Mouse (Mus musculus) heart, adult 18-20 months (tissue): ENCODE results near the gene Tardbp. TPM values are rescaled to one million over a fixed set of nuclear protein-coding genes. Genes with fewer than 3 reads are reported as not detected.

Source experiments
- DNase-seq, 2 experiments: peaks; one replicate each; pipeline ENCODE4 v3.0.0; 2021 to 2022; ENCODE audit warnings: mixed read lengths in 1 of 2
- long read RNA-seq, 2 experiments: library from polyadenylated mRNA; stranded (forward); transcript quantifications; one replicate each; pipeline ENCODE4 v2.0.0; 2021
- total RNA-seq, 2 experiments: library from RNA; stranded (reverse); gene quantifications; 2 replicates each; pipeline ENCODE4 v1.2.3; 2021

The Tardbp gene
- total RNA-seq: 100 to 1,000 TPM; 125 to 126 TPM
- long read RNA-seq, experiment 1, full-length matches to known transcripts: 8 of 22 reads
- long read RNA-seq, experiment 1, partial matches to known transcripts: 0 of 22 reads
- long read RNA-seq, experiment 1, other reads (novel, unspliced or antisense): 14 of 22 reads
- long read RNA-seq, experiment 2, full-length matches to known transcripts: 6 of 15 reads
- long read RNA-seq, experiment 2, partial matches to known transcripts: 0 of 15 reads
- long read RNA-seq, experiment 2, other reads (novel, unspliced or antisense): 9 of 15 reads

DNA sequence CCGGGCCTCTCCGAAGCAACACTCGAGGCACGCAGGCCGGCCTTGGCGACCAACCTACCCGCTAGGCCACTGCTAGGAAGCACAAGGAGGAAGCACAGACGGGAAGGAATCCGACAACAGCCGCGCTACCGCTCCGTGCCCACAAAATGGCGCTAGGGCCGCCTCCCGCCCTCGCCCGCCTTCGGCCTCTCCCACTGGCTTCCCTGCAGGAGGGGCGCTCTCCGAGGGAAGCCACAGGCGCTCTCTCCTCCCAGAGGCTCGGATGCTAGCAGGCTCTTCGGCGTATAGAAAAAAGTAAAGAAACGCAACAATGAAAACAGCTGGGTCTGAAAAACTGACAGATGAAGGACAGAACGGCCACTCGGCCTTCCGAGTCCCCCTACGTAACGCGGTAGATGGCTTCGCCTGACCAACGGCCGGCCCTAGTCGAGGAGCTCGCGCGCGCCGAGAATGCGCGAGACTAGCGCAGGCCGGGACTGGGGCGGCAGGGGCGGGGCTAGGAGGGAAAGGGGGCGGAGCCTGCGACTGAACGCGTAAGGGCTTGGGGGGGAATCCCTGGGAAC lies at the start of gene Tardbp:
TSS of gene Tardbp (minus strand) at position 397 of the 563 bp plus-strand sequence.
- peak; percentile 96 to 97 for DNase-seq

DNA sequence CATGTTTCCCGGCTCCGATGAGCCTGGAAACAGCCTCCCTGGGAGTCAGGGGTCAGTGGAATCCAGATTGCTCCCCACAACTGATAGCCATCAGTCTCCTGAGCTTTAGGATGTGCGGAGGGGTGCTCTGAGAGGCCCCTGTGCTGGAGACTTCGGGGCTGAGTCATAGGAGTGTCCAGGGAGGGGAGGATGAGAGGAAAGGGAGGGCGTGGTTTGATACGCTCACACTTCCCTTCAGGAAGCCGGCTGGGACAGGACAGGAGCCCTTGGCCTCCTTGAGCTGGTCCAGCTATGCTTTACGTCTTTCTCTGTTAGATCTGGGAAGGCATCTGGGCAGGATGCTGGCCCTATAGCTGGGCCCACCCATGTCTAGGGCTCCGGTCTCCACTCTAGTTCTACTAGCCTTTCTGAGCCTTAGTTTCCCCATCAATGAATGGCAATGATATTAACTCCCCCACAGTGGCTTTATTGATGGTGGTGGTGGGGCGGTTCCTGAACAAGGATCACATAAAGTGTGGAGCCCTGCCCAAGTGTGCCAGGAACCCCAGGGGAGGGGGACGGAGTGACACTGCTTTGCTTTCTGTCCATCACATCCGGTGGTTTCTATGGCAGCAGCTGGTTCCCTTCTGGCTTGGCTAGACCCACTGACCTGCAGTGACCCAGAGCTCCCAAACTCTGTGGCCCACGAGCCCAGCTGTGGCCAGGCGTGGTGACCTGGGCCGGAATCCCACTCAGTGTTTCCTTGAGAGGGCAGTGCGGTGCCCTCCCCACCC lies 49.6 kb upstream of the Tardbp start:
- peak; percentile 58 to 80 for DNase-seq

DNA sequence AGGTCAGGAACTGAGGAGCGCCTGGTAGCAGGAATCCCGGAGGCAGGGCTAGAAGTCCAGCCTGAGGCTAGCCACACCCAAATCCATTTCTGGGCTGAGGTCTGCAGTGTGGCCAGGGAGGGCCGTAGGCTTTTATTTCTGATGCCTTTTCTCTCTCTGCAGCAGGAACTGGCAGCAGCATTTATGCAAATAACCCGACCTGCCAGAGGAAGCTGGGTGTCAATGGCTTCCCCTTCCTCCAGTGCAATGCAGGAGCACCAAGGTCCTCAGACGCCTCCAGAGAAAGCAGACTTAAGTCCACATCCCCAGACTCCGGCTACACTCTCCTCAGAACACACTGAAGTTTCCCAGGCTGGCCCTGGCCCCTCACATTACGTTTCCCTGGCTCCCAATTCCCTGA lies 48.2 kb upstream of the Tardbp start:
- no peak for DNase-seq

DNA sequence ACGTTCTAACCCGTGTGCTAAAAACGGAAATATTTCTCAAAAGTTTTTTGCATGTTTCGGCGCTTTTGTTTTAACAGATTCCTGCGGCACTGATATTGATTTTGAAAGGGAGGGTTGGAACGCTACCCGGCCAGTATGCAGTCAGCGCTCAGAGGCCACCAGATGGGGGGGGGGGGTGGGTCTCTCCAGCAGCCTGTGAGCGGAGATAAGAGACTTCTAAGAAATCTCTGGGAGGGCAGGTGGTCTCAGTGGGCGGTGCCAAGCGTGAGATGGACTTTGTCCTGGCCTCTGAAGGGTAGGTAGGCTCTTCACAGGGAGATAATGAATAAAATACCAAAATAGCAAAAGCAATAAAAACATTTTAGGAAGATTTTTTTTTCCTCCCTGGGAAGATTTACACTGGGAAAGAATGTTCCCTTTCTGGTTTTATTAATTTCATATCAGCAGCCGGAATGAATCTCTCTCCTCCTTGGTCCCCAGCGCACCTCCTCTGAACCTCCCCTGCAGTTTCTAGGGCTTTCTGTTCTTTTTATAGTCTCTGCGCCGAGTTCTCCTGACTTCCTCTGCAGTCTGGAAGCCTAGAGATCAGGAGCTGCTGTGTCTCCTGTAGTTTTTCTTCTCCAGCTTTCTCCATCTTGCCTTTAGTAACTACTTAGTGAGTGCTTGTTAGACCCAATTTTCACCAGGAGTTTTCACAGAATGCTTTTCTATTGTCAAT lies 44.6 kb upstream of the Tardbp start:
- DNase-seq: no peak

DNA sequence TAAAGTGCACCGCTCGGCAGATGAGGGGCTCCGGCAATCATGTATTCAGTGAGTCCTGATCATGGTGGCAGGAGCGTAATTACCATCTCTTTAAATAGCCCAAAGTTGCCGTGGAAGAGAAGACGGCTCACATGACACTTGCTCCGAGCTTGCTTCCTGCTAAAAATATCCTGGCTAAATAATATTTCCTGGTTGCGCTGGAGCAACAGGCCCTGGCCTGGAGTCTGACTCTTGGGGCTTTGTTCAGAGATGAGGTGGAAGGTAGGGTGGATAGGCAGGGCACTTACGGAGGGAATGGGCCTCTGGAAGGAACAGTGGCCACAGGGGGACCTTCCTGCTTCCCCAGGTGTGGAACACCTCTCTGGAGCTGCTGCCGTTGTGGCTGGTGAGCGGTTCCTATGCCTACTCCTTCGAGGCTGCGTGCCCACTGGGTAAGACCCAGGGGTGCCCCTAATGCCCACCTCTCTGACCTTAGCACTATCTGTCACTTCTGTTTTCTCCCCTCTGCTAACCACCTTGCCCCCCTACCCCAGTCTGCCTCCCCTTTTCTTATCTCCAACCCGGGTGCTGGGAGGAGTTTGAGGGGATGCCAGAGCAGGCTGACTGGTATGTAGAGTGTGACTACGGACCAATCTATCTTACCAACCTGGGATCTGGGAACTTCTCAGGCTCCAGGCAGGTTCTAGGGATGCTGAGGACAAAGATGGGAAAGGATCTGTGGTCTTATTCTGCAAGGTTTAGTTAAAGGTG lies 40.4 kb upstream of the Tardbp start:
- peak; percentile 61 to 62 for DNase-seq

DNA sequence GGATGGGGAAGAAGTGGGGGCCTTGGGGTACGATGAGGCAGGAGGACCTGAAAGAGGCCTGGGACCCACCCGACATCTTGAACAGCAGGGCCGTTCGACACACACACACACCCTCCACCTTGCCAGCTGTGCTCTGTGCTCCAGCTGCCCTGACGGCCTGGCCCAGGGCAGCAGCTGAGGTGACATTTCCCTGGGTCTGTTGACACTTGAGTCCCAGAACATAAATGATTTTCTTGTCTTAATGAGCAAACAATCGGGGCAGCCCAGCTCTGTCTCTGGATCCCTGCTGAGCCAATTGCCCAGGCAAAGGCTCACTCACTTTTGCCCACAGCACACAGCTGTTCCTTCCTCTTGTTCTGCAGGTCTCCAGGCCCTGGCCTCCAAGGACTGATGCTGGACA lies 37.2 kb upstream of the Tardbp start:
- no peak for DNase-seq

DNA sequence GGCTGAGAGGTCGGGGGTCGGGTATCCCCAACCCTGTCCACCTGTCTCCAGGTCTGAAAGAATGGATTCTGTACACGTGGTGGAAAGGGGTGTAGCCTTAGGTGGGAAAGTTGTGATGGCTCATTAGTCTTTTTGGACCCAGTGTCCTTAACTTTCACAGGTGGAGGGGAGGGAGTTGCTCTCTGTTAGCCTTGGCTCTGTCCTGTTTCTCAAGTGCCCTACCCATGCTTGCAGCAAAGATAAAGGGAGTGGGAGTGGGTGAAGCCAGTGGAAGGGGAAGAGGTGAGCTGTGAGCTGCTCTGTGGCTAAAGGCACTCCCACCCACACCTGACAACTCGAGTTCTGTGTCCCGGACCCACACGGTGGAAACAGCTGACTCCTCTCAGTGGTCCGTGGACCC lies 36.5 kb upstream of the Tardbp start:
- no peak for DNase-seq

DNA sequence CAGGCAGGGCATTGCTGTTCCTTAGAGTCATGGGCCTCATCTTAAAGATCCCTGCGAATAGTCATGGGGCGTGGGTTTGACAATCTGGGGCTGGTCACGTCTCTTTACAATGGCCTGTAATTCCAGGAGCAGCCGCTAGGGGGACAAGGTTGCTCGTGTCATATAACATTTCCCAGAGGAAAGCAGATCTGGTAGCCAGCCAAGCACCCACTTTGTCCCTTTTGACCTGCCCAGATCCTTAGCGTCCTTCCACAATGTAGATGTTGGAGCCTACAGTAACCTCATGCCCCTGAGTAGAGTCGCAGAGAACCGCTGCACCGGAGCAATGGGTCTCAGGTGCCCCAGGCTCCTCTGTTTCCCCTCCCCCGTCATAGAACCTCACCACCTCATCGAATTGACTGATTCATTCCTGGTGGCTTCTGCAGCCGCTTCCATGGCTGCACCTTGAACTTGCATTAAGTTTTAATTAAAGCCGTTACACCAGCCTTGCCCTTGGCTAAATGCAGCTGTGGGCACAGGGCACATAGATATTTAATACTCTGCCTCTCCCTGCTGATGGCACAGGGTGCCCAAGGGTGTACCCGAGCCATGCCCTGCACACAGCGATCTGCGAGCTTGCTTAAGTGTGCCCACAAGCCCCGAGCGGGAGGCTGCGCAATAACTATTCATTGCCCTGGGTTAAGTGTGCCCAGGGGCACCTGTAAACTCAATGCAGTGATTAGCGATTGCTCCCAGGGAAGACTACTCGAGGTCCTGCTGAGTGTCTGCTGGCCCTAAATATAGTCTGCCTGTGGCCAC lies 35.5 kb upstream of the Tardbp start:
- peak; percentile 64 to 90 for DNase-seq

DNA sequence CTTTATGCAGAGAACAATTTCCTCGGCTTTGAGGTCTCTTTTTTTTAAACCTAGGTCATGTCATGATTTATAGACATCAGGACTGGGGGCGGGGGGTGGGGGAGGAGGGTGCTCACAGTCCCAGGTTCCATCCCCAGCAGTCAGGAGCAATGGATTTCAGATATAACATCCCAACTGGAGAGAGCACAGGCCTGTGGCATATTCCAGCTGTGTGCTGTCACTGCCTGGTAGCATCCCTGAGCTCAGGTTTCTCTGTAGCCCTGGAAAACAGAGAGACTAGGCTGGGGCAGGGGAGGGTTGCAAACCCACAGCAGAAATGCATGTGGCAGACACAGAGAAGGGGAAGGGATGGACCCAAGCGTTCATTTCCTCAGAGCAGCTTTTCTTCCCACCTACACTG lies 33.4 kb upstream of the Tardbp start:
- no peak for DNase-seq

DNA sequence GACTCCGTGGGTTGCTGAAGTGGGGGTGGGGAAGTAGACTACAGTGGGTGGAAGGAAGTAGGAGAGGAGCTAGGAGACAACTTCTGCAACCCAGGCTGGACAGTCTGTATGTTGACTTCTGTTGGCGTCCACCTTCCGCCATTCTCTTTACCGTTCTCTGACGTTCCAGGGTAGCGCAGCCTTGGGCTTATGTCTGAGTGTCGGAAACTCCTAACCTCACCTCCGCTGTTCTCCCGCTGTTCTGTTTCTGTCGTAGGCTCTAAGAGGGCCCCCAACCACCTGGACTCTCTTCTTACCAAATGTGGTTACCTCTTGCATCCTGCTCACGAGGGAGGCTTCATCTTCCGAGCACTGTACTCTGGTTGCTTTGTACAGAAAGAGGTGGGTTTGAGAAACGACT lies 31.0 kb upstream of the Tardbp start:
- DNase-seq: no peak

DNA sequence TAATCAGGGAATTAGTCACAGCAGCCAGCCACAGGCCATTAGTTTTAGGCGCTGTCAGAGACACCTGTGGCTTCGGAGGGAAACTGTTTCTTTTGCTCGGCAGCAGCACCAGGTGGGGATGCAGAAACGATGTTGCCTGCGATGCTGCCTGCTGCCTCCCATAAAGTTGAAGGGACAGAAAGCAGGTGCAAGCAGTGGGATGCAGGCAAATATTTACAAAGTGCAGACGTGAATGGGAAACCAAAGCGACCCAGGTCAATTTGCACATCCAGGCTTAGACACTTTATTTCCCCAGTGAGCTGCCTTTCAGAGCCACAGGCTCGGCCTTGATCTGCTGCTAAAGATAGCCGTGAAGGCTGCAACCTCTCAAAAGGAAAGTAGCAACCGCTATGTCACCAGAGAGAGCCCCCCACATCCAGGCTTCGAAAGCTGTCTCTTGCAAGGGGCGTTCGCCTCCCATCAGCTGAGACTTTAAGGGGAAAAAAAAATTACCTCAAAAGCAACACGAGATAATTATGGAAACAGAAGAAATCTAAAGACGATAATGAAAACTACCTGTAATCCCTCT lies 30.0 kb upstream of the Tardbp start:
- no peak for DNase-seq

DNA sequence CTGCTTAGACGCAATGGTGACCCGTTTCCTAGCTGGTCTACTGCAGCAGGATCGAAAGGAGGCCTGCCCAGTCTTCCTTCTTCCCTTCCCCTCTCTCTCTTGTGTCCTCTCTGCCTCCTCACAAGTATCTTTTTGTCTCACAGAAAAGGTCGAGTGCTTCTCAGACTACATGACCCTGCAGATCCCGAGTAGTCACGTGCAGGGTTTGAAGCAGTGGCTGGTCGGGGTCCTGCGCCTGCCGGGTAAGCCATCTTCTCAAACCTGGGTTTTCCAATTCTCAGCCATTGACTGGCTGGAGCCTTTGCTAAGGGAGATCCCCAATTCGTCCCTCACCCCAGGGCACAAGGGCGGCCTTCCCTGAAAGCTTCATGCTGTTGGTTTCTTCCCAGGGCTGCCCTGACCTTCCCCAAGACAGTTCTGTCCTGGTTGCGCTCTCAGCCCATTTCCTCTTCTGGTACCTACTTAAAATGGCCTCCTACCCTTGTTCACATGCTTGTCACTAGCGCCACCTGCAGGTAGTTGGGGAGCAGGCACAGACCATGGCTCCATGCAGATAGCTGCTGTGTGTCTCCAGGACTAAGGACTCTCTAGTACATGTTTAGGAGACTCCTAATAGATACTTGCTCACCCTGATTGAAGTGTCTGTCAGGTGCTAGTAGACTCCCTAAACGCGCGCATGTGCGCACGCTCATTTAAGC lies 28.0 kb upstream of the Tardbp start:
- no peak for DNase-seq

DNA sequence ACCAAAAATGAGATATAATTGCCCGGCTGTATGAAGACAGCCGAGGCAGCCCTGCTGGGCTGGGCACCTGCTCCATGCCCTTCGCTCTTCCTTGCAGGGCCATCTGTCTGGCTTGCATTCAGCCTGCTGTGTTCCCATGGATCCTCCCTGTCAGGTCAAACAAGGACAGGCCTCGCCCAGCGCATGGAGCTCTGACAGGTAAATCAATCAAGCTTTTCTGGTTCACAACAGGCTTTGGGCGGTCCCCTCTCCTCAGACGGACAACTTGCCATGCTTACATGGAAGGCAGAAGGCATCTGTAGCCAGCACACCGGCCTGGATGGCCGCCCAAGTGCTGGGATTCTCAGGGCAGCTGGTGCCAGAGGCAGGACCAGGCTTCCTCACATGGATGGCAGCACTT lies 24.2 kb upstream of the Tardbp start:
- peak; percentile 51 for DNase-seq

DNA sequence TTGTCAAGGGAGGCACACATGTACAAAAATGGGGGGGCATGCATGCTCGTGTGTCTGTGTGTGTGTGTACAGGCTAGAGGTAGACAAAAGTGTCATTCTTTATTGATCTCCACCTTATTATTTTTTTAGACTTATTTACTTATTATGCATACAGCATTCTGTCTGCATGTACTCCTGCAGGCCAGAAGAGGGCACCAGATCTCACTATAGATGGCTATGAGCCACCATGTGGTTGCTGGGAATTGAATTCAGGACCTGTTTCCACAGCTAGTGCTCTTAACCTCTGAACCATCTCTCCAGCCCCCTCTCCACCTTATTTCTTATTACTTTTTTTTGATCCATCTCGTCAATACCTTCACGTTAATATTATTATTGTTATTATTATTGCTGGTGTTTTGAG lies 22.5 kb upstream of the Tardbp start:
- DNase-seq: no peak

DNA sequence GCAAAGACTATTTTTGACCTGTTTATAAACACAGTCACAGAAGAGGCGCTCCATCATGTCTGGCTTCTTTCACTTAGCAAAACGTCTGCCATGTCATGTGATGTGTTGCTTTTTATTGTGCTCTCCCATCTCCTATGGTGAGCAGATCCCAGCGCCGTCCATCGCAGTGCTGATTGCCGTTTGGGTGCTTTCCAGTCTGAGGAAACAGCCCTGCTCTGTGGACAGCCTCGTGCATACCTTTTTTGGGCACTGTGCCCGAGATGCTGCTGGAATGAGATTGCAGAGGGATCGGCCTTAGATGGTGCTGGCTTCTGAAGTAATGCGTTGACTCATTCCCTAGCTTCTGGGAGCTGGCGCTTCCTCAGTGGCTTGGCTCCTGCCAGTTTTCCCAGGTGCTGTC lies 19.8 kb upstream of the Tardbp start:
- DNase-seq: peak; percentile 35 to 54

DNA sequence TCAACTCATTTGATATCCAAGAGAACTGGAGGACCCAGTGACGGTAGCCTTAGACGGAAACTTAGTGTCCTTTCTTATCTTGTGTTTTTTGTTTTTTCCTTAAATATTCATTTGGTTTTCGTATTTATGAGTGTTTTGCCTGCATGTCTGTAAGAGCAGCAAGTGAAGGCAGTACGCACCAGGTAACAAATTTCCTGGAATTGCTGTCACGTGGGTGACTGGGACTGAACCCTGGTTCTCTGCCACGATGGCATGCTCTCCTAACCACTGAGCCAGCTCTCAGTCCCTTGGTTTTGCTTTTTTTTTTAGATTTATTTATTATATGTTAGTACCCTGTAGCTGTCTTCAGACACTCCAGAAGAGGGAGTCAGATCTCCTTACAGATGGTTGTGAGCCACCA lies 18.1 kb upstream of the Tardbp start:
- no peak for DNase-seq

DNA sequence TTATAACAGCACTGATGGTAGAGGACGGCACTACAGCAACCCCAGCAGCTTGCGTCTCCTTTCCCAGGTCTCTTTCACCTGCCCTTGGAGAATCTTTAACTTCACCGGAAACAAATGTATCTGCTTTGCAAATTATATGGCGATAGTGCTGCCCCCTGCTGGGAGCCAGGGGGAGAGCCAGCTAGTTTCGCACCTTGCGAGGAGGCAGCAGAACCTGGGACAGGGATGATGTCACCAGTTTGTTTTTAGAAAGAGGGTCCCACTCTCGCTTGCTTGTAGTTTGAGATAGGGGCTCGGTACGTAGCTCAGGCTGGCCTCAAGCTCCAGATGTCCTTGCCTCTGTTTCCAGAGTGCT lies 17.3 kb upstream of the Tardbp start:
- peak; percentile 42 to 71 for DNase-seq

DNA sequence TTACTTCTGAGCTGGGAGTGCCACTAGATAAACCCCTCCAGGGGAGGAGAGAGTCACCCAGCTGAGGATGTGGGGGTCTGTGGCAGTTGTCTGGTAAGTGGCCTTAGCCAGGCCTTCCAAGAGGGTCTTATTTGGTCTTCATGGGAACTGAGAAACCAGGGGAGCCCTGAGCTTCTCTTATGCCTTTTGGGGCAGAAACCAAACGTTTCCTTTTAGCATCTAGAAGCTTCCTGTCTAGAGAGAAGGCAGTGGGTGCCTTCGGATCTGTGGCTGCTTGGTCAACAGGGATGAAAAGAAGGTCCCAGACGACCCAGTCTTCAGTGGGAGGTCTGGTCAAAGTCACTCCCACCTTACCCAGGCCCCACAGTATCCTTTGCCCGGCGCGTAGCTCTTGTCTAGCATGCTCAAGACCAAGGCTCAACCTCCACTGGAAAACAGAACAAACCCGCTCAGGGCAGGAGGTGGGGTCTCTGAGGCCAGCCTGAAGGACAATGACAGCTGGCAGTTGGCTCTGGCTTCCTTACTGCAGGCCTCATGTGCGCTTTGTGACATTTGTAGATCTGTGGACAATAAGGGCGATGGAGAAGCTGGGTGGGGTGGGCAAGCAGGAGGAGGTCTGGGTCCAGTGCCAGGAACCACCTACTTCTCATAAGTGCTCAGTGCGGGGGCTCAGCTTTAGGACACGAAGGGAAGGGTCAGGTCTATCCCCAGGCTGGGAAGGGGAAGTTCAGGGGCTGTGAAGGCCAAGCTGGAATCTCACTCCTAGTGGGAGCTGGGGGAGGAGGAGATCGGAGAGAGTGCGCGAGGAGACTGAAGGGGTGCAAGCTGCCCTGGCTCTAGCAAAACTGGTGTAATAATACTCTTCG lies 16.7 kb upstream of the Tardbp start, which contains the start of gene Gm572:
TSS of gene Gm572 (plus strand) at position 27 of the 866 bp plus-strand sequence.
- no peak for DNase-seq

DNA sequence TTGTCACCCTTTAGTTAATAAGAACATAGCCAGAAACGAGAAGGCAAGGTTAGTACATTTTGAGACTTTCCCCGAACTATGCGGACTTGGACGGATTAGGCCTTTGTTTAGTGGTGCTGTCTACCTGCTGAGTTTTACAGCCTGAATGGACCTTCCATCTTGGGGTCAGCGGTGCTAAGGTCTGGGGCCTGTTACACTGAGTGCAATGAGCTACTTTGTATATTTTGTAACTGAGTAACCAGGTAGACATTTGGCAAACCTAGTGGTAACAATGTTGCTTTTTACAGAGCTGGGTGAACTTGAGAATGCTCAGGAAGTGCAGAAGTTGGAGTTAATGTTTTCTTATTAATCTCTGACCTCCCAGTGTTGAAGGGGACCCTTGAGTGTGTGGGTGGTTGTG lies 14.3 kb upstream of the Tardbp start:
- no peak for DNase-seq
